Mouse (Mus musculus) neural tube, embryonic 11.5 days (tissue): ENCODE data around the gene Ddit4. TPM values are rescaled to one million over a fixed set of nuclear protein-coding genes. Genes with fewer than 3 reads are reported as not detected.

Experiments
- ATAC-seq: fragments of 200-750 bp; cut with Nextera tagmentation; 2 replicates; pipeline ENCODE4 v1.8.0; 2017; ENCODE audit warnings: moderate number of reproducible peaks, mild to moderate bottlenecking, moderate TSS enrichment, moderate library complexity; ENCODE audit not compliant: insufficient read depth, low FRiP score, low TSS enrichment
- DNase-seq: peaks from one replicate; pipeline ENCODE4 v3.0.0-alpha.2; 2015; ENCODE audit warnings: low spot score
- H3K27ac ChIP-seq: fragments of 300-500 bp; sonication (generic); 2 replicates; pipeline ENCODE4 v1.5.1; 2014; ENCODE audit warnings: low read depth, mild to moderate bottlenecking, low read length
- H3K27me3 ChIP-seq: fragments of 300-500 bp; sonication (generic); 2 replicates; pipeline ENCODE4 v1.6.1; 2014; ENCODE audit warnings: mild to moderate bottlenecking, low read length, mixed read lengths; ENCODE audit not compliant: control insufficient read depth, insufficient read depth
- H3K36me3 ChIP-seq: fragments of 300-500 bp; sonication (generic); 2 replicates; pipeline ENCODE4 v1.6.1; 2014; ENCODE audit warnings: mild to moderate bottlenecking, low read length, moderate library complexity, mixed read lengths; ENCODE audit not compliant: control insufficient read depth, insufficient read depth
- H3K4me1 ChIP-seq: fragments of 300-500 bp; sonication (generic); 2 replicates; pipeline ENCODE4 v1.6.1; 2014; ENCODE audit warnings: low read length, mixed read lengths; ENCODE audit not compliant: control insufficient read depth, insufficient read depth
- H3K4me2 ChIP-seq: fragments of 300-500 bp; sonication (generic); 2 replicates; pipeline ENCODE4 v1.6.1; 2014; ENCODE audit warnings: low read depth, mild to moderate bottlenecking, moderate library complexity
- H3K4me3 ChIP-seq: fragments of 300-500 bp; sonication (generic); 2 replicates; pipeline ENCODE4 v1.5.1; 2014; ENCODE audit warnings: low read depth, low read length
- H3K9ac ChIP-seq: fragments of 300-500 bp; sonication (generic); 2 replicates; pipeline ENCODE4 v1.6.1; 2014; ENCODE audit warnings: mild to moderate bottlenecking, low read length
- H3K9me3 ChIP-seq: fragments of 300-500 bp; sonication (generic); 2 replicates; pipeline ENCODE4 v1.6.1; 2016; ENCODE audit warnings: low read length; ENCODE audit not compliant: control insufficient read depth
- WGBS: fragments of 180-500 bp; shearing (Covaris S2); extraction: QIAGEN DNeasy Blood & Tissue Kit; methylation state at CpG from one replicate; pipeline ENCODE4 v1.1.7; 2014; 5-methylcytosine and 5-hydroxymethylcytosine counted together
- polyA plus RNA-seq: library from polyadenylated mRNA; unstranded; fragments of >200 nt; fragmentation: Nextera tagmentation; extraction: Ambion mirVana; gene quantifications from 2 replicates; pipeline ENCODE4 v1.2.1, GENCODE M21; 2014

Gene Ddit4
- polyA plus RNA-seq, 1 experiment from 2014 or later = 5.2 TPM

DNA sequence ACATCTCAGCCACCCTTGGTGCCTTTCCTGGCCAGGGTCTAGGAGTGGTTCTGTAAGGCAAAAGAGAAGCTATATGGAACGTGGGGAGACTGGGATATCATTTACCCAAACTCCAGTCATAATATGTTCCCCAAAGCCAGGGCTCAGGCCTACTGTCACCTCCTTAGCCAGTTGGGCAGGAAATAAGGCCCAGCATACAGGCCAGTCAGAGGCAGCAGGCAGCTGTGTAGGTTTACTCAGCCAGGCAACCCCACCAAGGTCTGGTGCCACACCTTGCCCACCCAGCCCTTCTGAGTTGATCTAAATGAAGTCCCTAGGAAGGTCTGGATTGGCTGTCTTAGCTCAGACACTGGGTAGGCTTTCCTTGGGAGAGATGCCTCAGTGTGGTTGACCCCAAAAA lies 50.2 kb downstream of the Ddit4 start:
- H3K4me3 ChIP-seq = no peak overlapping the region
- ATAC-seq (no peak), DNase-seq (no peak)
- 89% methylated on average over 1 of the region's 1 CpGs for WGBS
- no peaks in the 10 kb centered on the region for H3K9me3 ChIP-seq
- peaks cover 42% of the 10 kb centered on the region for H3K4me1 ChIP-seq
- no peak overlapping the region for H3K9ac ChIP-seq
- peaks cover 2% of the 10 kb centered on the region; the same call in 1 of the 2 replicates for H3K36me3 ChIP-seq
- H3K27ac ChIP-seq = no peak overlapping the region
- H3K27me3 ChIP-seq = no peaks in the 10 kb centered on the region
- H3K4me2 ChIP-seq = no peak overlapping the region

DNA sequence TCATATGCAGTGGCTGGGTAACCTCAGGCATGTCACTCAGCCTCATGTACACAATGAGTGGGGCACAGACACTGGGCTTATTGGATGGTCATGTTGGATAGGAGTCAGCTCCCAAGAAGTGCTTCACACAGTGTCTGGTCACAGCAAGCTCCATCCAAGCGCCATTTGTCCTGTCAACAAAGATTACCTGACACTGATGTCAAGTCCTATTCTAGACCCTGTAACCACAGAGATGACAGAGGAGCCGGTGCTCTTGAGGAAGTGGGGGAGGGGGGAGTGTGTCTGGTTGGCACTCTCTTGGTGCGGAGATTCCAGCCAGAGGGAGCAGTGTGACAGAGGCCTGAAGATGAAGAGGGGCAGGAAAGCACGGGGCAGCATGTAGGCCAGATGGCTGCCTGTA lies 50.7 kb downstream of the Ddit4 start:
- Histone ChIP-seq H3K9ac (no peak overlapping the region), H3K9me3 (no peaks in the 10 kb centered on the region), H3K27ac (no peak overlapping the region), H3K4me3 (no peak overlapping the region), H3K4me2 (no peak overlapping the region), H3K4me1 (peaks cover 42% of the 10 kb centered on the region), H3K27me3 (no peaks in the 10 kb centered on the region), H3K36me3 (peaks cover 2% of the 10 kb centered on the region; the same call in 1 of the 2 replicates)
- DNase-seq = no peak
- WGBS = 58% methylated on average over 4 of the region's 4 CpGs
- ATAC-seq = no peak

DNA sequence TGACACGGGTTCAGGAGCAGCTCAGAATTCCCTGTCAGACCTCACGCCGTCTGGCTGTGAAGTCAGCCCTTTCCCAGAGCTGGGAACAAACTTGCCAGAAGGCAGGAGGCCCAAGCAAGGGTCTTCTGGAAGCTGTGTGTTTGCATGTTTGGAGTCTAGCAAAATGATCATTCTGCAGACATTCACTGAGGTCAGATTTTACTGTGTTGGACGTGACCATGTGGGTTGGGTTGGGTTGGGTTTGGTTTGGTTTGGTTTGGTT lies 51.5 kb downstream of the Ddit4 start:
- Histone ChIP-seq H3K36me3 (peaks cover 5% of the 10 kb centered on the region), H3K9ac (peak overlapping the region; percentile 27; the same call in 1 of the 2 replicates), H3K9me3 (no peaks in the 10 kb centered on the region), H3K4me2 (peak overlapping the region; percentile 18; the same call in 1 of the 2 replicates), H3K4me3 (no peak overlapping the region), H3K27me3 (no peaks in the 10 kb centered on the region), H3K4me1 (peaks cover 42% of the 10 kb centered on the region), H3K27ac (peak overlapping the region; percentile 96)
- DNase-seq (no peak), ATAC-seq (no peak)
- 55% methylated on average over 4 of the region's 4 CpGs for WGBS

Other genes starting within 250 kb of the Ddit4 start
- 68.0 and 69.1 TPM in 2 replicates for gene Micu1, start 249.4 kb downstream of the Ddit4 start, polyA plus RNA-seq
- gene Dnajb12, start 72.3 kb downstream of the Ddit4 start, polyA plus RNA-seq = 24.9 and 27.3 TPM in 2 replicates
- gene Ascc1, start 51.0 kb upstream of the Ddit4 start, polyA plus RNA-seq = 34.9 and 35.4 TPM in 2 replicates
- 89.1 and 90.4 TPM in 2 replicates for gene Anapc16, start 51.3 kb upstream of the Ddit4 start, polyA plus RNA-seq
- 35.3 and 40.1 TPM in 2 replicates for gene Spock2, start 154.4 kb upstream of the Ddit4 start, polyA plus RNA-seq